Mouse (Mus musculus): Measurements from ENCODE around the gene Arid3a. TPM values are rescaled to one million over a fixed set of nuclear protein-coding genes. Genes with fewer than 3 reads are reported as not detected.

The Arid3a gene
- 99.9 and 103 TPM in 2 replicates for polyA plus RNA-seq (2012)

- TF ChIP-seq GATA1 (IDR thresholded peaks at IDR 0.05; ENCODE audit: low read length) = no peak
Observed at GRCm38 (mm10) chr10:79926491-79927323, at the start of gene Arid3a. TSS of gene Arid3a (plus strand) at chr10:79927043.

GRCm38 (mm10) chr10:79877174-79877573 is 49.7 kb upstream of the Arid3a start:
- TF ChIP-seq GATA1 (IDR thresholded peaks at IDR 0.05; ENCODE audit: low read length) = no peak

- no peak for TF ChIP-seq GATA1 (IDR thresholded peaks at IDR 0.05; ENCODE audit: low read length)
Observed at GRCm38 (mm10) chr10:79877757-79878156, 49.1 kb upstream of the Arid3a start.

- TF ChIP-seq GATA1 (IDR thresholded peaks at IDR 0.05; ENCODE audit: low read length) = no peak
Observed at GRCm38 (mm10) chr10:79879527-79879926, 47.3 kb upstream of the Arid3a start.

GRCm38 (mm10) chr10:79880721-79881120 is 46.1 kb upstream of the Arid3a start:
- no peak for TF ChIP-seq GATA1 (IDR thresholded peaks at IDR 0.05; ENCODE audit: low read length)

DNA sequence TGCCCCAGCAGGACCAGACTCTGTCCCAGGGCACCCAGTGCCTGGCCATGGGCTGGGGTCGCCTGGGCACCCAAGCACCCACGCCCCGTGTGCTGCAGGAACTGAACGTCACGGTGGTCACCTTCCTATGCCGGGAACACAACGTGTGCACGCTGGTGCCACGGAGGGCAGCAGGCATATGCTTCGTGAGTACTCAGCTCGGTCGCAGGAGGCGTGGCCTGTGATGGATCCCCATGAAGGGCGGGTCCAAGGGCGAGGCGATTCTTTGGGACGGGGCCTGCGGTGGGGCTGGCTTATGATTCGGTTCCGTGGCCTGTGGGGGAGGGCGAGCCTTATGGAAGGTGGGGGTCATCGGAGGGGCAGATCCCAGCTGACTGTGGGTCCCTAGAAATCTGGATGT is 44.9 kb upstream of the Arid3a start:
- TF ChIP-seq GATA1 (IDR thresholded peaks at IDR 0.05; ENCODE audit: low read length) = no peak

DNA sequence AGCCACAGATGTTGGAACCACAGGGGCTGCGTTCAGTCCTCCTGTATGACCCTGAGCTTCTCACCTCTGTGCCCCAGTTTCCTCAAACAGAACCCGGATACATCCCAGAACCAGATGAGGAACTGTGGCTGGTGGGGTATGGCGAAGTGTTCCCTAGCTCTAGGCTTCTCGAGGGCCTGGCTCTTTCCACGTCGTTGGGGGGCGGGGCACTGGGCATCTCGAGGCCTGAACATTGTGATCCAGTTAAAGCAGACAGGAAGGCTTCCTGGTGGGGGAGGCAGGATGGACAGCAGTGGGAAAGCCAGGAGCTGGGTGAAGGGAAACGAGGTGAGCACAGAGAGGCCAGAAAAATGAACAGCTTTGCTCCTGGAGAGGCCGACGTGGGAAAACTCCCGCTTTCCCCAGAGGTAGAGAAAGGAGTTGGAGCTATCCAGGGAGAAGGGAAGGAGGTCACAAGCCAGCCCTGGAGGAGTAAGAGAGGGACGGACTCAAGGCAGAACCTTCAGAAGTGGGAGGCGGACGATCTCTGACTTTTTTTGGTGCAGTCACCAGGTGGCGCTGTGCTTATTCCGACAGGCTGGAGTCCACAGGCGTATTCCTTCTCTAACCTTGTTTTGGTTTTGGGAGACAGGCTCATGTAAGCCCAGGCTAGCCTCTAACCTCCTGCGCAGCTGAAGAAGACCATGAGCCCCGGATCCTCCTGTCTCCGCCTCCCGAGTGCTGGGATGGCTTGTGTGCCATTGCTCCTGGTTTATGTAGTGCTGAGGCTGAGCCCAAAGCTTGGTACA is 43.4 kb upstream of the Arid3a start:
- no peak for TF ChIP-seq GATA1 (IDR thresholded peaks at IDR 0.05; ENCODE audit: low read length)

DNA sequence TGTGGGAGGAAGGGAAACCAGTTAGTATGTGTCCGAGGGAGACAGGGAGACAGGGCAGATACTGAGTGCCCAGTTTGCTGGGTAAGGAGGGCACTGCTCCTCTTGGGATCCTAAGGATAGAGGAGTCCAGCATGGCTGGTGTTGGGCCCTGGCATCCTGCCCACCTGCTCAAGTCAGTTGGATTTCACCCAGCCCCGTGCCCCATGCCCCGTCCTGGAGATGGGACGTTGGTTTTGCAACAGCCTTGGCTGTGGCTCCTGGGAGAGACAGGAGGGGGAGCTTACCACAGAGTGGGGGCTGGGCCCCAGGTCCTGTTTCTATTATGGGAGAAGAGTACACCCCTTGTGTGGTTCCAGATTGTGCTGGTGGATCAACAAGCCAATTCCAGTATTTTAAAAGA is 42.4 kb upstream of the Arid3a start:
- TF ChIP-seq GATA1 (IDR thresholded peaks at IDR 0.05; ENCODE audit: low read length) = no peak

DNA sequence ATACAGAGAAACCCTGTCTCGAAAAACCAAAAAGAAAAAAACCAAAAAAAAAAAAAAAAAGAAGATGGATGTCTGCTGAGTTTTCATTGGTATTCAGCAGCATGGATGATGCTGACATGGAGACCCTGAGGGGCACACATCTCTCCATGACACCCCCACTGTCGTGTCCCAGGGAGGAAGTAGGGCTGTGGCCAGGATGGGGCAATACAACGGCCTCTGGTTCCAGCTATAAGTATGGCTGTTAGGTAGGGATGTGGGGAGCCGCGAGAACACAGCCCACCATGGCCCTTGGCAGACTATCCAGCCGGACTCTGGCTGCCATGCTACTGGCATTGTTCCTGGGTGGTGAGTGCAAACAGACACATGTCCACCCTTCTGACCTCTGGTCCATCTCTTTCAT is 40.8 kb upstream of the Arid3a start, which contains the start of gene Elane:
Gene Elane (plus strand): TSS at position 194 of the 400 bp plus-strand sequence.
- TF ChIP-seq GATA1 (IDR thresholded peaks at IDR 0.05; ENCODE audit: low read length) = no peak

GRCm38 (mm10) chr10:79886611-79887010 is 40.2 kb upstream of the Arid3a start:
- no peak for TF ChIP-seq GATA1 (IDR thresholded peaks at IDR 0.05; ENCODE audit: low read length)

DNA sequence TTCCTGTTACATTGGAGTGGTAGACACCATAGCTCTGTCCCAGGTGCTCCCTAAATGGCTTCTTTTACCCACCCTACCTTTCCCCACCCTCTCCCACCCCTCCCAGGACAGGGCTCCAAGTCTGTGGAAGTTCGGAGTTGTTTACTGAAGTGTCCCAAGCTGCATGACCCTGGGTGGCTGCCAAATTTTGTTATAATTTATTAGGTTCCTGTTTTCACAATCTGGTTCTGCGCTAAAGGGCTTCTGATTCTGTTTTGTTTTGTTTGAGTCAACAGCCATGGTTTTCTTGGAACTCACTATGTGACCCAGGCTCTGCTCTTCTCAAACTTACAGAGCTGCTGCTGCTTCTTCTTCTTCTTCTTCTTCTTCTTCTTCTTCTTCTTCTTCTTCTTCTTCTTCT is 37.5 kb upstream of the Arid3a start:
- no peak for TF ChIP-seq GATA1 (IDR thresholded peaks at IDR 0.05; ENCODE audit: low read length)

GRCm38 (mm10) chr10:79890670-79891069 is 36.2 kb upstream of the Arid3a start, which contains the start of gene Cfd:
TSS of gene Cfd (plus strand) at chr10:79890853.
- TF ChIP-seq GATA1 (IDR thresholded peaks at IDR 0.05; ENCODE audit: low read length) = no peak

- no peak for TF ChIP-seq GATA1 (IDR thresholded peaks at IDR 0.05; ENCODE audit: low read length)
Observed at GRCm38 (mm10) chr10:79896306-79896705, 30.5 kb upstream of the Arid3a start.

DNA sequence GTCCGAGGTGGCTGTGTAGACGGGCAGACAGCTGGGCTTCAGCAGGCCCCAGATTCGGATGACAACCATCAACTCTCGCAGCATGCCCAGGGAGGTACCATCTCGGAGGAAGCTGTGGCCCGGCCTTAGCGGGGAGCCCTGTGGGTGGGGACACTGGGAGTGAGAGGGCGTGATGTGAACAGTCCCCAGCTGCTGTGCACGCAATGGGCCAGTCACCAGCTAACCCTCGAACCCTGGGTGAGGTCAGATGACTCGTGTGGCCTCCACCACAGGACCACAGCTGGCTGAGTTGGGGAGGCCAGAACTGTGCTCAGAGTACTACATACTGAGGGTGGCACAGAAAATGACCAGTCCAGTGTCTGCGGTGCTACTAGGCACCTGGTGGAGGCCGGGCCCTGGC is 30.0 kb upstream of the Arid3a start:
- TF ChIP-seq GATA1 (IDR thresholded peaks at IDR 0.05; ENCODE audit: low read length) = no peak

DNA sequence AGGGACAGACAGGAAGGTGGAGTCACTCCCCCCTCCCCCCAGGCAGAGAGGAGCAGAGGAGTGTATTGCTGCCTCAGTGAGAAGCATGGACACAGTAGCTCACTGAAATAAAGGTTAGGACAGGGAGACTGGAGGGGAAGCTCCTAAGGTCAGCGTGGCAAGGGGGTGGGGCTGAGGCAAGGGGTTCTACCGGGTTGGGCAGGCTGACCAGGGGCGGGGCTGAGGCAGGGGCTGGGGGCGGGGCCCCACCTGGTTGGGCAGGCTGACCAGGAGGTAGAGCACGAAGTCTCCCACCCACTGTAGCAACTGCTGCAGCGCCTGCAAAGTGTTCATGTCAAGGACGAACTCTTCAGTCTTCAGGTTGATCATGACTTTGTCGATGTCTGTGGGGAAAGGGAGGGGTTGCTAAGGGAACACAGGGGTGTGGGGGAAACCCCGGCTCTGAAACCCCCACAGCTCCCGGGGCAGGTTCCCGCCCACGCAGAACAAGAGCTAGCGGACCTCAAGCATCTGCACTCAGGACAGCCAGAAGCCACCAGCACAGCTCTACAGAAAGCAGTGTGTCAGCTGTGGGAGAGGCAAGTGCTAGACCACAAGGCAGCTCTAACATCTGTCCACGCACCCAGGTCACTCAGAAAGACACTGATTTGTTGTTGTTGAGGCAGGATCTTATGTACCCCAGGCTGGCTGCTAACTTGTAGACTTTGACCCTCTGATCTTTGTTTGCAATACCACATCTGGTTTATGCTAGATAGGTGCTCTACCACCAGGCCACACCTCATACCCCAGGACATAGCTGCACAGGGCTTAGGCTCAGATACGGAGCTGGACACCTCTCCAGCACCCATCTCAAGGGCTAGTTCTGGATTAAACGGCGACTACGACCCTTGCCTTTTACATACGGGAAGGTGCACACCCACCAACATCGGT is 29.3 kb upstream of the Arid3a start:
- no peak for TF ChIP-seq GATA1 (IDR thresholded peaks at IDR 0.05; ENCODE audit: low read length)

All from G1E-ER4 (cell line).